Mouse (Mus musculus): ENCODE measurements around the gene Gm7970.
"Not testable (repeated sequence)": the region's sequence is repeated elsewhere in the genome, so short reads cannot be mapped to it uniquely, and the experiment has no call there.

Gm7970 gene

DNA sequence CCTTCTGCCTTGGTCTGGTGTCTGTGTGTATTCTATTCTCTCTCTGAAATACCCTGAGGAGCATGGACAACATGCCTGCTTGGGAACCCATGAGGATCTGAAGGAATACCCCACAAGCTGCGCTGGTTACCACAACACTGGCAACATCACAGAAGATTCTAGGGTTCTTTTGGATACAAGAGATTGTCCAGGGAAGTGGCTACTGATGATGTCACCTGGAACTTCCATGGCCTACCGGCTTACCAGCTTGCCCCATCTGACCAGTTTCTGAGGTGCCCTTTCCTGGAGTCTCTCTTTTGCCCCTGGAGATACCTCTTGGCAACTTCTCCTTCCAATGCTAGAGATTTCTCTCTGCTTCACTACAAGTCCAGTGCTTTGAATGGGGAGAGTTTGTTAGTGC, at the start of gene Gm7970:
Gene Gm7970 (minus strand): TSS at position 101 of the 400 bp plus-strand sequence.
- DNase-seq, result not testable (repeated sequence)

GRCm38 (mm10) chr14:41600935-41601334, 45.6 kb upstream of the Gm7970 start:
- not testable (repeated sequence) for DNase-seq

- not testable (repeated sequence) for DNase-seq
Observed at GRCm38 (mm10) chr14:41586346-41586745, 31.0 kb upstream of the Gm7970 start.

GRCm38 (mm10) chr14:41572911-41573310, 17.5 kb upstream of the Gm7970 start, which contains the start of gene 1700049E17Rik2:
Gene 1700049E17Rik2, plus strand, starts transcription at chr14:41573211.
- not testable (repeated sequence) for DNase-seq

- DNase-seq, result not testable (repeated sequence)
Observed at GRCm38 (mm10) chr14:41524695-41525094, 30.7 kb downstream of the Gm7970 start.

GRCm38 (mm10) chr14:41520683-41521082, 34.7 kb downstream of the Gm7970 start:
- not testable (repeated sequence) for DNase-seq
